Mouse (Mus musculus) layer of hippocampus, adult 18-20 months (tissue): Measurements from ENCODE around the gene Tex13a. TPM values are rescaled to one million over a fixed set of nuclear protein-coding genes. Genes with fewer than 3 reads are reported as not detected.

ENCODE experiments used
- DNase-seq, 2 experiments: peaks; one replicate each; pipeline ENCODE4 v3.0.0; 2022; ENCODE audit warnings: low spot score in 2 of 2
- long read RNA-seq: library from polyadenylated mRNA; stranded (forward); transcript quantifications from one replicate; pipeline ENCODE4 v2.0.0, GENCODE M21; 2021
- total RNA-seq, 2 experiments: library from RNA; stranded (reverse); gene quantifications; 2 replicates each; pipeline ENCODE4 v1.2.3; 2021

Tex13a gene
- total RNA-seq, result not detected
- long read RNA-seq, result 0 reads

DNA sequence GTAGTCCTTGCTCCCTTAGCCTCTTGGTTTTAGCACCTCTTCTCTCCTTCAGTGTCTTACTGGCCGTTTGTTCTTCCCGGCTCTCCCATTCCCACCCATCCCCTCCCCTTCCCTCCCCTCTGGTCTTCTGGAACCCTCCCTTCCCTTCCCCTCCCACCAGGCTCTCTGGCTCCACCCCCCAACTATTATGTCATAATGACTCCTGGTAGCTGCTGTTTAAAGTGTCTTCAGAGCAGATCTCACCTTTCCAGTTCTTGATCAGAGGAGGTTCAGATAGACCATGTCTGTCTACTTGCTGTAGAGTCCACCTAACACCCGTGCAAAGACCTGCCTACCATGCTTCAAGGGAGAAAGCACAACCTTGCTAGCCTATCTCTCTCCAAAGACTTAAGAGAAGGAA is at the start of gene Tex13a:
TSS of gene Tex13a (minus strand) at position 101 of the 400 bp plus-strand sequence.
- no peak for DNase-seq

DNA sequence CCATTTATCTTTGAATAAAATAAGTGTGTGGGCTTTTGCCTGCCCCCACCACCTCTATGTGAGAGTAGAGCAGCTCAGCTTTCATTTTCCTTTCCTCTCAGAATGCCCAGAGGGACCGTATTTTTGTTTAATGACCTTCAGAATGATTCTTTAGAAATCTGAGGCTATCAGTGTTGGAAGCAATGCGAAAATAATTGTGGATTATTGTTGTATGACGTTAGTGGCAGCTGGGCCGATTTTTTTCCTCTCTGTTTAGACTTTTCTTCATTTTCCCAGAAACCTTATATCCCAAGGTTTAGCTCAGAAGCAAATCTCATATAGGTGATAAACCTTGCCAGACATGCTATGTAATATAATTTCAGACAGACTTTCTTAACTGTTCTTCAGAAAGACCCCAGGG is 25.2 kb upstream of the Tex13a start:
- DNase-seq, result no peak

DNA sequence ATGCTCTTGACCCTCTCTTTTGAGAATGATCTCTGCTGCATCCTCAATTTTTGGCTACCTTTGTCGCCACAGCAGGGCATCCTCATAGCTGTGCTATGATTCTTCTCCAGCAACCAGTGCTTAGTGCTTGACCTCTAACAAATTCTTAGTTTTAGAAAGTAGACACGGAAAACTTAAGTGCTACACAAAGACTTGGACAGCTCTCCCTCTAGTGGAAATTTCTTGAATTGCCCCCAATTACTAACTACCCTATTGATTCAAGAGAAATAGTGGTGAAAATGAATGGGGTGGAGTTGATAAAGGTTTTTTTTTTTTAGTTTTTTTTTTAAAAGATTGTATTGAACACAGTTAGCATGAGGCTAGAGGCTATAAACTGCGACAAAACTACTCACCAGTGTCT is 39.2 kb downstream of the Tex13a start:
- peak in 1 of 2 experiments; percentile 67 for DNase-seq
